Mouse (Mus musculus) spleen, adult 2 months (tissue): Measurements from ENCODE around the gene Tln1.

ENCODE experiments used
- CTCF ChIP-seq: fragments of 200-500 bp; IDR thresholded peaks from 2 replicates; pipeline ENCODE4 v1.5.1; 2011; ENCODE audit warnings: mild to moderate bottlenecking, inconsistent platforms; ENCODE audit not compliant: insufficient read depth, insufficient read length, insufficient replicate concordance; ENCODE audit errors: extremely low read depth
- POLR2A ChIP-seq: fragments of 200-500 bp; IDR thresholded peaks from 2 replicates; pipeline ENCODE4 v1.6.1; 2011; ENCODE audit warnings: low read depth, low read length, inconsistent platforms

DNA sequence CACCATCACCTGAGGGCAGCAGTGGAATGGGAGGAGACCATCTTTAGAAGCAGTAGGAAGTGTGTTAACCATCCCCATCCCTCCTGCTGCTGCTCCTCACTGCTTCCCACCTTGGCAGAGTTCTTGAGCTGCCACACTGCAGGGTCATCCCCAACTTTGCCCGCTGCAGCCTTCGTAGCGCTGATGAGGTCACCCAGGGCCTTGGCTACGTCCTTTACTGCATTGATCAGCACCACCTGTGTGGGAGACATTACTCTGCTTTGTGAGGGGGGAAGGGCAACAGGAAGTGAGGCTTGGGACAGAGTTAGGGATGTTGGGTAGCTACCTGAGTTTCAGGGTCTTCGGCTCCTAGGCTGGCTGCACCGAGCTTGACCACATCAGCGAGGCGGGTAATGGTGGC is 26.9 kb downstream of the Tln1 start:
- TF ChIP-seq CTCF = no peak
- TF ChIP-seq POLR2A = no peak
